Comparison of ENCODE assay signal across 9 mouse cellular contexts in genomic region chr11:102190848-102191247, GRCm38 (mm10). TPM values are rescaled to one million over a fixed set of nuclear protein-coding genes. Genes with fewer than 3 reads are reported as not detected.
DNase-seq lines count a peak whose midpoint lies in the region; ATAC-seq and TF ChIP-seq lines count a peak whose summit lies in the region.
"Had no signal": no experiment of that assay in that cellular context is flagged by ENCODE, and none has a peak within 500 bp of the region (broad histone marks: within the 10 kb centered on the region; RNA-seq: fewer than 3 reads in every experiment).

No protein-coding gene starts in this region.

- H3K9me3 ChIP-seq in heart, embryonic 10.5 days, result no peaks in the 10 kb centered on the region
- no peaks in the 10 kb centered on the region for H3K9me3 ChIP-seq in G1E (replicated peaks)
- H3K9me3 ChIP-seq in hindbrain, embryonic 14.5 days (ENCODE audit: control insufficient read depth, low read length), result no peaks in the 10 kb centered on the region
- no peaks in the 10 kb centered on the region for H3K9me3 ChIP-seq in midbrain, embryonic 10.5 days (replicated peaks)

- peaks cover 27% of the 10 kb centered on the region for H3K4me1 ChIP-seq in heart, embryonic 10.5 days
- peaks cover 37% of the 10 kb centered on the region for H3K4me1 ChIP-seq in G1E (ENCODE audit: insufficient read depth, low read depth, low read length)
- peaks cover 18% of the 10 kb centered on the region for H3K4me1 ChIP-seq in hindbrain, embryonic 14.5 days (replicated peaks; ENCODE audit: control insufficient read depth, insufficient read depth, low read length)
- peaks cover 25% of the 10 kb centered on the region for H3K4me1 ChIP-seq in midbrain, embryonic 10.5 days

- H3K9ac ChIP-seq in hindbrain, embryonic 14.5 days, result peak overlapping the region; percentile 9; the same call in 1 of the 2 replicates

- H3K27ac ChIP-seq in heart, embryonic 10.5 days, result no peak overlapping the region
- H3K27ac ChIP-seq in hindbrain, embryonic 14.5 days, result no peak overlapping the region
- no peak overlapping the region for H3K27ac ChIP-seq in midbrain, embryonic 10.5 days (replicated peaks)

- peak overlapping the region; percentile 89 for H3K4me2 ChIP-seq in hindbrain, embryonic 14.5 days (replicated peaks)

- H3K4me3 ChIP-seq in heart, embryonic 10.5 days, result peak overlapping the region; percentile 72
- peak overlapping the region; percentile 74; the same call in 1 of the 2 replicates for H3K4me3 ChIP-seq in G1E (ENCODE audit: low read depth, low read length)
- no peak overlapping the region; the same call in 1 of the 2 replicates for H3K4me3 ChIP-seq in hindbrain, embryonic 14.5 days (replicated peaks; ENCODE audit: low read length)
- peak overlapping the region; percentile 75 for H3K4me3 ChIP-seq in midbrain, embryonic 10.5 days

- ATAC-seq in G1E (ENCODE audit: extremely low read depth, insufficient number of reproducible peaks, low FRiP score, poor library complexity, severe bottlenecking), result no peak
- no peak for ATAC-seq in hindbrain, embryonic 14.5 days (ENCODE audit: low FRiP score)
- ATAC-seq: lung, postnatal 0 days had no signal

- no peak for TF ChIP-seq CTCF in G1E (IDR thresholded peaks at IDR 0.05; ENCODE audit: low read depth, low read length)

- no peaks in the 10 kb centered on the region for H3K27me3 ChIP-seq in heart, embryonic 10.5 days (ENCODE audit: insufficient read depth, poor library complexity, severe bottlenecking)
- no peaks in the 10 kb centered on the region for H3K27me3 ChIP-seq in G1E (ENCODE audit: insufficient read depth, low read length)
- H3K27me3 ChIP-seq in hindbrain, embryonic 14.5 days (ENCODE audit: control insufficient read depth, insufficient read depth, low read length), result no peaks in the 10 kb centered on the region
- H3K27me3 ChIP-seq in midbrain, embryonic 10.5 days (ENCODE audit: low read depth, poor library complexity, severe bottlenecking), result no peaks in the 10 kb centered on the region

- no peak for DNase-seq in heart, embryonic 10.5 days (ENCODE audit: low spot score)
- no peak for DNase-seq in heart, postnatal 14 days
- DNase-seq in G1E (ENCODE audit: low spot score), result no peak
- no peak for DNase-seq in hindbrain, embryonic 14.5 days (ENCODE audit: low spot score)
- no peak for DNase-seq in midbrain, embryonic 10.5 days (ENCODE audit: low spot score)
- DNase-seq in ovary, postnatal 36 days (ENCODE audit: low spot score), result no peak
- DNase-seq in layer of hippocampus, postnatal 25 days (ENCODE audit: extremely low spot score in 1 of 2, low spot score in 1 of 2), result no peak
- no peak for DNase-seq in embryo, embryonic 10.5 days (ENCODE audit: low spot score)

- intact Hi-C loops in heart, postnatal 14 days (cut with DNase I), result no loop called here

- peaks cover 39% of the 10 kb centered on the region for H3K36me3 ChIP-seq in heart, embryonic 10.5 days
- H3K36me3 ChIP-seq in G1E (replicated peaks), result peaks cover 46% of the 10 kb centered on the region
- peaks cover 32% of the 10 kb centered on the region for H3K36me3 ChIP-seq in hindbrain, embryonic 14.5 days (replicated peaks; ENCODE audit: control insufficient read depth, insufficient read depth)
- H3K36me3 ChIP-seq in midbrain, embryonic 10.5 days, result peaks cover 41% of the 10 kb centered on the region

- 40% methylated on average over 4 of the region's 4 CpGs for WGBS in heart, embryonic 10.5 days
- WGBS in hindbrain, embryonic 14.5 days, result 55% methylated on average over 4 of the region's 4 CpGs
- 52% methylated on average over 4 of the region's 4 CpGs for WGBS in midbrain, embryonic 10.5 days

RNA-seq across cellular contexts. Expression of gene G6pc3, which starts 1.4 kb away (rescaled TPM):
- polyA plus RNA-seq in heart, embryonic 10.5 days (2016; fragmentation: Nextera tagmentation; extraction: Ambion mirVana), result 35.0 and 40.9 TPM in 2 replicates
- total RNA-seq in heart, postnatal 14 days (2021), result 10 to 100 TPM; 35.0 to 35.7 TPM
- 37.8 and 45.9 TPM in 2 replicates for total RNA-seq in G1E (2014; fragmentation: Nextera tagmentation)
- 12.4 and 13.1 TPM in 2 replicates for total RNA-seq in G1E (2017)
- 14.6 and 14.8 TPM in 2 replicates for polyA plus RNA-seq in G1E (2012)
- polyA plus RNA-seq in hindbrain, embryonic 14.5 days (2014; fragmentation: Nextera tagmentation; extraction: Ambion mirVana), result 39.9 and 42.3 TPM in 2 replicates
- polyA plus RNA-seq in midbrain, embryonic 10.5 days (2016; fragmentation: Nextera tagmentation; extraction: Ambion mirVana), result 39.1 and 41.5 TPM in 2 replicates
- 10 to 100 TPM; 53.5 to 58.2 TPM for total RNA-seq in layer of hippocampus, postnatal 25 days (2021)

RNA-seq across cellular contexts. Expression of gene Lsm12, which starts 5.8 kb away (rescaled TPM):
- 90.9 and 108 TPM in 2 replicates for polyA plus RNA-seq in heart, embryonic 10.5 days (2016; fragmentation: Nextera tagmentation; extraction: Ambion mirVana)
- 10 to 100 TPM; 44.4 to 47.6 TPM for total RNA-seq in heart, postnatal 14 days (2021)
- total RNA-seq in G1E (2014; fragmentation: Nextera tagmentation) (160 and 182 TPM in 2 replicates), G1E (2017) (44.1 and 51.8 TPM in 2 replicates)
- 114 and 136 TPM in 2 replicates for polyA plus RNA-seq in G1E (2012)
- polyA plus RNA-seq in hindbrain, embryonic 14.5 days (2014; fragmentation: Nextera tagmentation; extraction: Ambion mirVana), result 78.6 and 81.9 TPM in 2 replicates
- polyA plus RNA-seq in midbrain, embryonic 10.5 days (2016; fragmentation: Nextera tagmentation; extraction: Ambion mirVana), result 141 and 144 TPM in 2 replicates
- total RNA-seq in layer of hippocampus, postnatal 25 days (2021), result 10 to 100 TPM; 62.0 to 62.7 TPM

RNA-seq across cellular contexts. Expression of gene Tmem101, which starts 34.6 kb away (rescaled TPM):
- polyA plus RNA-seq in heart, embryonic 10.5 days (2016; fragmentation: Nextera tagmentation; extraction: Ambion mirVana), result 40.8 and 44.6 TPM in 2 replicates
- total RNA-seq in heart, postnatal 14 days (2021), result 10 to 100 TPM; 14.5 TPM
- total RNA-seq in G1E (2014; fragmentation: Nextera tagmentation) (8.3 and 10.2 TPM in 2 replicates), G1E (2017) (12.9 and 16.7 TPM in 2 replicates)
- polyA plus RNA-seq in G1E (2012), result 8.1 and 14.3 TPM in 2 replicates
- polyA plus RNA-seq in hindbrain, embryonic 14.5 days (2014; fragmentation: Nextera tagmentation; extraction: Ambion mirVana), result 32.7 and 35.0 TPM in 2 replicates
- 40.4 and 42.3 TPM in 2 replicates for polyA plus RNA-seq in midbrain, embryonic 10.5 days (2016; fragmentation: Nextera tagmentation; extraction: Ambion mirVana)
- 10 to 100 TPM; 24.2 to 30.3 TPM for total RNA-seq in layer of hippocampus, postnatal 25 days (2021)

RNA-seq across cellular contexts. Expression of gene Hdac5, which starts 39.1 kb away (rescaled TPM):
- 84.9 and 103 TPM in 2 replicates for polyA plus RNA-seq in heart, embryonic 10.5 days (2016; fragmentation: Nextera tagmentation; extraction: Ambion mirVana)
- 100 to 1,000 TPM; 122 to 138 TPM for total RNA-seq in heart, postnatal 14 days (2021)
- total RNA-seq in G1E (2014; fragmentation: Nextera tagmentation), result 20.5 and 30.7 TPM in 2 replicates
- 24.0 and 24.4 TPM in 2 replicates for total RNA-seq in G1E (2017)
- polyA plus RNA-seq in G1E (2012), result 42.8 and 48.2 TPM in 2 replicates
- 40.7 and 50.8 TPM in 2 replicates for polyA plus RNA-seq in hindbrain, embryonic 14.5 days (2014; fragmentation: Nextera tagmentation; extraction: Ambion mirVana)
- 57.3 and 68.9 TPM in 2 replicates for polyA plus RNA-seq in midbrain, embryonic 10.5 days (2016; fragmentation: Nextera tagmentation; extraction: Ambion mirVana)
- total RNA-seq in layer of hippocampus, postnatal 25 days (2021), result 100 to 1,000 TPM; 218 to 242 TPM

RNA-seq across cellular contexts. Expression of gene Nags, which starts 45.5 kb away (rescaled TPM):
- polyA plus RNA-seq in heart, embryonic 10.5 days (2016; fragmentation: Nextera tagmentation; extraction: Ambion mirVana), result 0.25 and 1.3 TPM in 2 replicates
- not detected for total RNA-seq in heart, postnatal 14 days (2021)
- not detected in 2 replicates for total RNA-seq in G1E (2014; fragmentation: Nextera tagmentation)
- total RNA-seq in G1E (2017), result 0.06 TPM in 1 of 2 replicates, not detected in the other
- not detected in 2 replicates for polyA plus RNA-seq in G1E (2012)
- 0.09 TPM in 1 of 2 replicates, not detected in the other for polyA plus RNA-seq in hindbrain, embryonic 14.5 days (2014; fragmentation: Nextera tagmentation; extraction: Ambion mirVana)
- 0.10 TPM in 1 of 2 replicates, not detected in the other for polyA plus RNA-seq in midbrain, embryonic 10.5 days (2016; fragmentation: Nextera tagmentation; extraction: Ambion mirVana)
- not detected for total RNA-seq in layer of hippocampus, postnatal 25 days (2021)
